Mouse (Mus musculus): ENCODE measurements around the gene Cnpy1.

Cnpy1 gene

DNA sequence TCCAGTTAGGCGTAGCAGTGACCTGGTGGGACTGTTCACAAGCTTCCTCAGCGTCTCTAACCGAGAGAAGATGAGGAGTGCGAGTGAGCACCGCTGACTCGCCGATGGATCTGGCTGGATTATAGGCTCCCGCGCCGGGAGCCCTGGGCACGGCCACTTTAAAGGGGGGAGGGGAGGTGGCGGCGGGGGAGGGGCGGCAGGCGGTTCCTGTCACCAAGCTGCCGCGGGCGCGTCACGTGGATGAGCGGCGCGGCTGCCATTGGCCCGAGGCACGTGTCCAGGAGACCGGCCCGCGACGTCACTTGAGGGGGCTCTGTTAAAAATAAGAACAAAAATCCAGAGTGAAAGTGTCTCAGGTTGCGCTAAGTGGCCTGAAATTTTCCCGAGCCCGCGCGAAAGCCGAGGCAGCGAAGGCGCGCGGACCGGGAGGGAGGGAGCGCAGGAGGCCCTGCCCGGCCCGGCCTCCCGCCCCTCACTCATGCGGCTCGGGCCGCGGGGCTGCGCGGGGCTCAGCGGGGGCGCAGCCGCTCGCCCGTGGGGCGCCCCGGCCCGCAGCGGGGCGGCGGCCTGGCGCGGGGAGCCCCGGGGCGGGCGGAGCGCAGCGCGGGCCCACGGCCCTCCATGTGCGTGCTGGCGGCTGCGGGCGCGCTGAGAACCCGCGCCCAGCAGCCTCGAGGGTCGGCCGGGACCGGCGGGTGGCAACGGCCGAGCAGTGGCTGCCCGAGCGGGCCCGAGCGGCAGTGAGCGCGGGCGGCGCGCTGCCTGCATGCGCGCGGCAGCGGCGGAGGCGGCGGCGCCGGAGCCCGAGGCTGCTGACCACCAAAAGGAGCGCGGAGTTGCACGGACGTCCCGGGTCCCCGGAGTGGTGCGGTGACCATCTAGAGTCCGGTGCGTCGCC is 80.0 kb downstream of the Cnpy1 start, which contains the start of gene En2:
Gene En2, plus strand, starts transcription at position 337 of the 898 bp plus-strand sequence.
- no peak for DNase-seq (ENCODE audit: low spot score in 2 of 2)

DNA sequence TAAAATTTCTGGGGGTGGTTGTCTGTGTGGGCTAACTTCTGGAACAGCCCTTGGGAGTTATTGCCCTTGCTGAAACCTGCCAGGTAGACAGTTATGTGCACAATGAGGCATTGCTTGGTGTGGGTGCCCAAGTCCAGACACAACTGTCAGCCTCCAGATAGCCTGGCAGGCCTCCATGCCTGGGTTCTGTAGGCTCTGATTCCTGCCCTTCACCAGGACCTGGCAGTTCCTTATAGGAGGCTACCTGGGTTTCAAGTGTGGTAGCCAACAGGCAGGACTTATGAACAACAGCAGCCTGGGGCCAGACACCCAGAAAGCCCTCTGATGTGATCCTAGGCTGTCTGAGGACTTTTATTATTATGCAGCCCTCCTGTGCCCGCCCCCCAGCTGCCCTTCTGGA is 81.7 kb downstream of the Cnpy1 start:
- DNase-seq (ENCODE audit: low spot score in 2 of 2): no peak

DNA sequence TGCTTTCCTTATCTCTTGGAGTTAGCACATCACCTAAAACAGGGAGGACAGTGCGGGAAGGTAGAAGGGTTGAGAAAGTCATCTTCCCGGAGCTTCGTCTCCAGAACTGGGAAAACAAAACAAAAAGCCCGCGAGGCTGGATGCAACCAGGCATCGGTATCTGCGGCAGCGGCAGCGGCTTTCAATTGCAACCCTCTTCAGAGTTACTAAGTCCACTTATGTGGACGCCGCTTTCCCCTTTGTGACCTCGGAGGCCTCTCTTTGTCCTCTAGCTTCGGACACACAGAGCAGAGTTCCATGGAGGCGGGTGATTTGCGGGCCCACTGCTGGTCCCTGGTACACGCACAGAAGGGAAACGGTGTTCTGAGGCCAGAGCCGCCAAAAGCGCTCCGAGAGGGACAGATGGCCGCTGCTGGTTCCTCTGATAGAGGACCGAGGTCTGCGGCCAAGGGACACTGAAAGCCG is 83.6 kb downstream of the Cnpy1 start:
- no peak for DNase-seq (ENCODE audit: low spot score in 2 of 2)

DNA sequence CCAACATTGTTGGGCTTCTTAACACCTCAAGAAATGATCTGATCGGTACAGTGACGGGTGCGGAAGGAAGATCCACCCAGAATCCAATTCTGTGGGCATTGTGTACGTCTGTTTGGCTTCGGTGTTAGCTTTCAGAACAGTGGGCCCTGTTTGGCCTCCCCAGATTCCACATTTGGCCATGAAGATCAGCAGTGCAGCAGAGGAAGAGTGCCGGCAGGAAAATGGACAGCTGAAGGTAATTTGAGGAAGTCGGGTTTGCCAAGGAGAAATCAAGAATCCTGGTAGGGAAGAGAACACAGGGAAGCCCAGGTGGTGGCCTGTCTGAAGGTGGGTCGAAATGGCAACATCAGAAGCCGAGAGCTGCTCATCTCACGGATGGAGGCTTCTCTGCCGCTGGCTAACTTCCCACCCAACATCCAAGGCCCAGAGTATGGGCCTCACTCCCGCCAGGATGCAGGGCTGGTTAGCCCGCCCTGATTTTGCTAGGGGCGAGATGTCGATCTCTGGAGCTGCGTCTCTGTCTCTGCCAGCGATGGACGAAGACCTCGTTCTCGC is 84.1 kb downstream of the Cnpy1 start:
- no peak for DNase-seq (ENCODE audit: low spot score in 2 of 2)

DNA sequence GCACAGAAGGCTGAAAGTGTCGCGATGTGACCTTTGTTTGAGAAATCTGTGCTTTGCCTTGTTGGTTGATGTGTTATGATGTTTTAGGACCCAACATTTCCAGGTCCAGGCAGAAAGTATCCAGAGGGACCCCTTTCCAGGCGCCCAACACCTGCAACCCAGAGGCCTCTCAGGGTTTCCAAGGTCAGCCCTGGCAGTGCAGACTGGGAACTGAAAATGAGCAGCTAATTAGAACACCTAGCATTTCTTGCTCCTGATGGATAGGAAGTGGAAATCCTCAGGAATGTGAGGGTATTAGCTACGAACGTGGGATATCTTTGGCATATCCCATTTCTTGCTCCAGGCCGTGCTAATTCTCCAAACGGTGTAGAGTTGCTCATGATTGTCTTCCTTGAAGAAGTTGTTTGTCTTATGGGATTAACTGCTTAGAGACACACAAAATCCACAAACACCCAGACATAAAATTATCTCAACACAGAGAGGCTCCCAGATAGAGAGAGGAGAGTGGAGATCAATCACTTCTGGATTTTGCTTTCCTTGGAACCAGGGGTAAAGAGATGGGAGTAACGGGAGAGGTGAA is 85.6 kb downstream of the Cnpy1 start:
- DNase-seq (ENCODE audit: low spot score in 2 of 2): no peak

DNA sequence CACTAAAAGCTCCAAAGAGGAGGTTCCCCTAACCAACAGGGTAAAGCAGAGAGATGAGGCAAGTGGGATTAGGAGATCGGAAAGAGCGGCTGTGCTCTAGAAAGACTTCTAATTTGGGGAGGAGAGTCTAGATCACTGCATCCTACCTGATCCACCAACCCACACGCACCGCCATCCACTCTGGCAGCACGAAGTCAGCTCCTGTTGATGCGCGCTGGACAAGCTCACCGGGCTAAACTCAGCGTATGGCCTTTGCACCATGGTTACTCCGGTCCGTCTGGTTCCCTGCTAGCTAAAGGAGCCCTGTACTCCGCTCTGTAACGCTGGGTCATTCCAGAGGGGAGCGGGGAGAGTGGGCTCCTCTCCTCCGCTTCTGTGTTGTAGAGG is 86.5 kb downstream of the Cnpy1 start:
- no peak for DNase-seq (ENCODE audit: low spot score in 2 of 2)

DNA sequence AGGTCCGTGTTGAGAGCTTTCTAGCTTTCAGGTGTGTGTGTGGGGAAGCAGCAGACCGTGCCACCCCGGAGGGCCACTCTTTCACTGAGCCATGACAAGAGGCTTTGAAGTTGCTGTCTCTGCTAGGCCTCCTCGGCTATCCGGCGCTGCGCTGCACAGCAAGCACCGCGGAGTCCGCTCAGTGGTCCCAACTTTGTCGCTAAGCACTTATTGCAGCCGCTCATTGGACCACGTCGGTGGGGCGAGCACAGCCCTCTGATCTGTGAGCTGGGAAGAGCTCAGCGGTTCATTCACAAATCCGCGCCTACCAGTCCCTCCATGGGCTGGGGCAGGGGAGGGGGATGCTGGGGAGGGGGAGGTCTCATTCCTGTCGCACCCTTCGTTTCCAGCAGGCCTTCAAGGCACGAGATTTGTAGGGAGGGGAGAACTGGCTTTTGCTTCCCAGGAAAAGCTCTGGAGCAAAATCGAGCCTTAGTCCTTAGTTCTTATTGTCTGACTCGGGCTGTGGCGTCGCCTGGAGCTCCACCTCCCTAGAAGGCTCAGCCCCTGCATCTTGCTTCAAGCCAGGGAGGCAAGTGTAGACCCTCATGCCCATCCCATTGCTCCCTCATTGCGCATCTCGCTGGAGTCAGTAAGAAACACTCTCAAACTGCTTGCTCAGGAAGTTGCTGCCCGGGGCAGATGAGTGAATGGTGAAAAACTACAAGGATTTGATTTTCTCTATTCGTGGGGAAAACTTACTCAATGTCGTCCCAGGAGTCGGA is 87.1 kb downstream of the Cnpy1 start:
- no peak for DNase-seq (ENCODE audit: low spot score in 2 of 2)

DNA sequence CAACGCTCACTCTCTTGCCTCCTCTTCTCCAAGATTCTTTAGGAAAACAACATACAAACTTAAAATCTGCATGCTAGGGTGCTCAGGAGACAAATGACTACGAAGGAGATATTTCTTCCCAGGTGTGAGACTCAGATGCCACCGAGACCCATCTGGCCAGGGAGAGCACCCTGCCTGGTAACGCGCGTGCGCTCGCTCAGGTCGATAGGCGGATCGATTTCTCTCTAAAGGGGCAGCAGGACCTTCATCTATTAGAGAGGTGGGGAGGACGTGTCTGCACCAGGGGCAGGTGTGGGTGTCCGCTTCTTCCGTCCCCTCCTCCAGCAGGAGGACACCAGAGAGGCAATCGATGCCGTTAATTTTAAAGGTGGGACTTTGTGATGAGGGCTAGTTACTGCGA is 87.8 kb downstream of the Cnpy1 start:
- no peak for DNase-seq (ENCODE audit: low spot score in 2 of 2)

DNA sequence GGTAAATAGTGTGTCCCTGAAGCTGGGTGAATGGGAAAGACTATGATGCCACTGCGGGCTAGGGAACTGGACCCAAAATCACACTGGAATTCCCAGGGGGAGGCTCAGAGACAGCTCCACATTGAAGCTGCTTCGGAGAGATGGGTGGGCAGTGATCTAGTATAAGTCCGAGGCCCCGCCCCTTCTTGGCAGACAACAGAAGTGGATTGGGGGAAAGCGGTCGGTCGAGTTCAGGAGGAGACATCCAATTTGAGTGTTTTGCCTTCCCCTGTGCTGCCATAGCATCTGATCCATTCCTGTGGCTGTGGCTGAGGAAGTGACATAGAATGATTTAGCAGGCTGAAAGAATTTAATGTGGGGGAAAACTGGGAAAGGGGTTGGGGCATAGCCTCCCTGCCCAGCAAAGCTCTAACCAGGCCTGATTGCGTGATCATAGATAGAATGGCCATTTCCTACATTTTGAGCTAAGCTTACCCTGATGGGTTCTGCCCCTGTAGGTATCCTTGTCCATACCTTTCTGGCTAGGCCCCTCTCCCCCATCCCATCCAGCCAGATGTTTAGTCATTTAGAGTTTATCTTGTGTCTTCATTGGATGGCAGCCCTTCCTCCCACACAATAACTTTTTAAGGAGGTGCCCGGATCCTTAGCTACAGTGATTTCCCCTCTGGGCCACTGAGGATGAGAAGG is 88.4 kb downstream of the Cnpy1 start:
- no peak for DNase-seq (ENCODE audit: low spot score in 2 of 2)

Measured in spleen, postnatal 4 days (tissue).